Mouse (Mus musculus): ENCODE results near the gene Zkscan5. TPM values are rescaled to one million over a fixed set of nuclear protein-coding genes. Genes with fewer than 3 reads are reported as not detected.
A peak's percentile ranks its signal among the peaks of the same experiment; 100 is the strongest.
"Not testable (repeated sequence)": the region's sequence is repeated elsewhere in the genome, so short reads cannot be mapped to it uniquely, and the experiment has no call there.

Gene Zkscan5
- polyA plus RNA-seq, 1 experiment = 2.8 TPM

GRCm38 (mm10) chr5:145219981-145220380 is 15.6 kb downstream of the Zkscan5 start:
- Histone ChIP-seq H3K4me3 (ENCODE audit: extremely low read depth, insufficient read depth, insufficient read length) (no peak overlapping the region), H3K27me3 (ENCODE audit: control insufficient read depth, insufficient read depth, low read length) (no peaks in the 10 kb centered on the region), H3K27ac (ENCODE audit: insufficient read depth, low read length) (no peak overlapping the region), H3K36me3 (ENCODE audit: control insufficient read depth, insufficient read depth, low read length) (peaks cover 23% of the 10 kb centered on the region), H3K4me1 (ENCODE audit: control insufficient read depth, insufficient read depth, insufficient read length) (no peaks in the 10 kb centered on the region)
- no peak for DNase-seq (ENCODE audit: low read depth in 1 of 2, low spot score in 2 of 2)
- WGBS = 96% methylated on average over 8 of the region's 8 CpGs
- TF ChIP-seq POLR2A (IDR thresholded peaks at IDR 0.05; ENCODE audit: low read depth, low read length) (no peak), CTCF (IDR thresholded peaks at IDR 0.05; ENCODE audit: extremely low read depth, insufficient read depth, insufficient read length, insufficient replicate concordance) (no peak)

- H3K27ac ChIP-seq (ENCODE audit: insufficient read depth, low read length) = no peak overlapping the region
- 91% methylated on average over 5 of the region's 5 CpGs for WGBS
- H3K4me1 ChIP-seq (ENCODE audit: control insufficient read depth, insufficient read depth, insufficient read length) = no peaks in the 10 kb centered on the region
- H3K27me3 ChIP-seq (ENCODE audit: control insufficient read depth, insufficient read depth, low read length) = no peaks in the 10 kb centered on the region
- peaks cover 23% of the 10 kb centered on the region for H3K36me3 ChIP-seq (ENCODE audit: control insufficient read depth, insufficient read depth, low read length)
- TF ChIP-seq CTCF (IDR thresholded peaks at IDR 0.05; ENCODE audit: extremely low read depth, insufficient read depth, insufficient read length, insufficient replicate concordance) (no peak), POLR2A (IDR thresholded peaks at IDR 0.05; ENCODE audit: low read depth, low read length) (no peak)
- no peak overlapping the region for H3K4me3 ChIP-seq (ENCODE audit: extremely low read depth, insufficient read depth, insufficient read length)
- no peak for DNase-seq (ENCODE audit: low read depth in 1 of 2, low spot score in 2 of 2)
Observed at GRCm38 (mm10) chr5:145222840-145223239, 18.5 kb downstream of the Zkscan5 start.

DNA sequence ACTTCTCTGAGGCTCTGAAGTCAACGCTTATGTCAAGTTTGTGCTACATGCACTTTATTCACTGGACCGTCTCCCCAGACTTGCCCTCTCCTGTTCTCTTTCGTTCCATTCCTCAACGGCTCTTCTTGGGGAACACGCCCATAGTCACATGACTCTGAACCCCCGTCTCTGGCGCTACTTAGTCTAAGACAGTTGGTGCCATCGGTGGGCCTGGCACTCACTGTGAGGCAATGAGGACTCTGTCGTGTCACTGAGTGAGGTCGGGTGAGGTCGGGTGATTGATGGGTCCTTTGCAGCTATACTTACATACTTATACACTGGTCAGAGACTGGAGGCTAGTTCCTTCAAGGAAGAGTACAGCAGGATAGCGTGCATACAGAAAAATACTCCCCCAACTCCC is 19.0 kb downstream of the Zkscan5 start:
- H3K27ac ChIP-seq (ENCODE audit: insufficient read depth, low read length) = no peak overlapping the region

GRCm38 (mm10) chr5:145226453-145226852 is 22.1 kb downstream of the Zkscan5 start:
- H3K27ac ChIP-seq (ENCODE audit: insufficient read depth, low read length) = no peak overlapping the region

More for the DNA sequence above, 19.0 kb downstream of the Zkscan5 start:
- no peak for DNase-seq (ENCODE audit: low read depth in 1 of 2, low spot score in 2 of 2)
- WGBS = 84% methylated on average over 12 of the region's 12 CpGs
- Histone ChIP-seq H3K4me3 (ENCODE audit: extremely low read depth, insufficient read depth, insufficient read length) (no peak overlapping the region), H3K36me3 (ENCODE audit: control insufficient read depth, insufficient read depth, low read length) (peaks cover 20% of the 10 kb centered on the region), H3K4me1 (ENCODE audit: control insufficient read depth, insufficient read depth, insufficient read length) (no peaks in the 10 kb centered on the region), H3K27me3 (ENCODE audit: control insufficient read depth, insufficient read depth, low read length) (no peaks in the 10 kb centered on the region)
- no peak for TF ChIP-seq POLR2A (IDR thresholded peaks at IDR 0.05; ENCODE audit: low read depth, low read length)
- no peak for TF ChIP-seq CTCF (IDR thresholded peaks at IDR 0.05; ENCODE audit: extremely low read depth, insufficient read depth, insufficient read length, insufficient replicate concordance)

DNA sequence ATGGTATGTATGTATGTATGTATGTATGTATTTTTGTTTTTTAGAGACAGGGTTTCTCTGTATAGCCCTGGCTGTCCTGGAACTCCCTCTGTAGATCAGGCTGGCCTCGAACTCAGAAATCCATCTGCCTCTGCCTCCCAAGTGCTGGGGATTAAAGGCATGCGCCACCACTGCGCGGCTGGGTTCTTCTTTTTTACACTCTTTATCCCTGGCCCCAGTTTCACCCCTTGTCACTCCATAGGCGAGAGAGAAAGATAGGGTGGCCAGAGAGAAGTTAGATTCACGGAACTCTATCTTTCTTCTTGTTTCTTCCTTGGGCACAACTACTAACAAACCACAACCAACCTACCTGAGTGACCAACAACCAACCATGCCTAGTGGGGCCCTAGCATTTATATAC is 24.9 kb downstream of the Zkscan5 start:
- DNase-seq (ENCODE audit: low read depth in 1 of 2, low spot score in 2 of 2); H3K4me1 ChIP-seq (ENCODE audit: control insufficient read depth, insufficient read depth, insufficient read length); H3K27ac ChIP-seq (ENCODE audit: insufficient read depth, low read length); H3K36me3 ChIP-seq (ENCODE audit: control insufficient read depth, insufficient read depth, low read length); H3K4me3 ChIP-seq (ENCODE audit: extremely low read depth, insufficient read depth, insufficient read length); H3K27me3 ChIP-seq (ENCODE audit: control insufficient read depth, insufficient read depth, low read length): not testable (repeated sequence)
- 84% methylated on average over 6 of the region's 6 CpGs for WGBS

More at GRCm38 (mm10) chr5:145226453-145226852, 22.1 kb downstream of the Zkscan5 start:
- Histone ChIP-seq H3K36me3 (ENCODE audit: control insufficient read depth, insufficient read depth, low read length) (0 out of 2 replicates have a peak, but pooled peaks cover 2% of the 10 kb centered on the region), H3K4me3 (ENCODE audit: extremely low read depth, insufficient read depth, insufficient read length) (no peak overlapping the region), H3K4me1 (ENCODE audit: control insufficient read depth, insufficient read depth, insufficient read length) (no peaks in the 10 kb centered on the region; the same call in 1 of the 2 replicates), H3K27me3 (ENCODE audit: control insufficient read depth, insufficient read depth, low read length) (no peaks in the 10 kb centered on the region)
- DNase-seq (ENCODE audit: low read depth in 1 of 2, low spot score in 2 of 2) = no peak
- TF ChIP-seq CTCF (IDR thresholded peaks at IDR 0.05; ENCODE audit: extremely low read depth, insufficient read depth, insufficient read length, insufficient replicate concordance) (no peak), POLR2A (IDR thresholded peaks at IDR 0.05; ENCODE audit: low read depth, low read length) (no peak)
- 61% methylated on average over 2 of the region's 2 CpGs for WGBS

- no peaks in the 10 kb centered on the region; the same call in 1 of the 2 replicates for H3K4me1 ChIP-seq (ENCODE audit: control insufficient read depth, insufficient read depth, insufficient read length)
- H3K27ac ChIP-seq (ENCODE audit: insufficient read depth, low read length) = no peak overlapping the region
- TF ChIP-seq POLR2A (IDR thresholded peaks at IDR 0.05; ENCODE audit: low read depth, low read length) = no peak
- no peak for TF ChIP-seq CTCF (IDR thresholded peaks at IDR 0.05; ENCODE audit: extremely low read depth, insufficient read depth, insufficient read length, insufficient replicate concordance)
- 94% methylated on average over 4 of the region's 4 CpGs for WGBS
- no peak for DNase-seq (ENCODE audit: low read depth in 1 of 2, low spot score in 2 of 2)
- H3K36me3 ChIP-seq (ENCODE audit: control insufficient read depth, insufficient read depth, low read length) = peaks cover 15% of the 10 kb centered on the region
- H3K27me3 ChIP-seq (ENCODE audit: control insufficient read depth, insufficient read depth, low read length) = no peaks in the 10 kb centered on the region
- H3K4me3 ChIP-seq (ENCODE audit: extremely low read depth, insufficient read depth, insufficient read length) = no peak overlapping the region
Observed at GRCm38 (mm10) chr5:145230641-145231040, 26.3 kb downstream of the Zkscan5 start.

GRCm38 (mm10) chr5:145231367-145231871 is 27.1 kb downstream of the Zkscan5 start, which contains the start of gene Zfp655:
Gene Zfp655 (plus strand): TSS chr5:145231715.
- peak; percentile 94 to 95 for DNase-seq (ENCODE audit: low read depth in 1 of 2, low spot score in 2 of 2)
- peak within 1 kb of the TSS; percentile 75 for H3K4me3 ChIP-seq (ENCODE audit: extremely low read depth, insufficient read depth, insufficient read length)
- TF ChIP-seq POLR2A (IDR thresholded peaks at IDR 0.05; ENCODE audit: low read depth, low read length) (peak; percentile 81), CTCF (IDR thresholded peaks at IDR 0.05; ENCODE audit: extremely low read depth, insufficient read depth, insufficient read length, insufficient replicate concordance) (no peak)
- under 1% methylated on average over 41 of the region's 42 CpGs for WGBS
- H3K27ac ChIP-seq (ENCODE audit: insufficient read depth, low read length) = peak within 1 kb of the TSS; percentile 87
- H3K36me3 ChIP-seq (ENCODE audit: control insufficient read depth, insufficient read depth, low read length) = peaks cover 17% of the 10 kb centered on the region
- no peaks in the 10 kb centered on the region; the same call in 1 of the 2 replicates for H3K4me1 ChIP-seq (ENCODE audit: control insufficient read depth, insufficient read depth, insufficient read length)
- H3K27me3 ChIP-seq (ENCODE audit: control insufficient read depth, insufficient read depth, low read length) = no peaks in the 10 kb centered on the region

Data from spleen, adult 2 months (tissue).